Mouse (Mus musculus) ES-E14 (cell line): ENCODE measurements at regions not wholly inside any gene's neighbourhood (a gene's known extent, or its start where the extent isn't known, plus 50 kb on each side); places are given as distances from the start of the nearest gene placed in this dataset.

ENCODE experiments used
- DNase-seq: peaks from one replicate; pipeline ENCODE4 v3.0.0-alpha.2; 2013; ENCODE audit warnings: low read depth, low spot score
- H3K27ac ChIP-seq: 2 replicates; pipeline ENCODE4 v1.5.1; 2012; ENCODE audit warnings: low read depth, mild to moderate bottlenecking, low read length, moderate library complexity, mixed read lengths; ENCODE audit not compliant: poor library complexity, insufficient read depth, severe bottlenecking
- H3K36me3 ChIP-seq: 2 replicates; pipeline ENCODE4 v1.6.1; 2012; ENCODE audit warnings: mild to moderate bottlenecking, low read length, moderate library complexity, mixed read lengths; ENCODE audit not compliant: control insufficient read depth, poor library complexity, insufficient read depth, severe bottlenecking
- H3K4me1 ChIP-seq, 2 experiments: fragments of 150-350 bp in 1 of 2; sonication (generic) in 1 of 2; 2 replicates each; pipeline ENCODE4 v1.6.1; 2012; ENCODE audit warnings: low read length in 2 of 2, mild to moderate bottlenecking in 1 of 2, mixed read lengths in 1 of 2; ENCODE audit not compliant: control insufficient read depth in 2 of 2, insufficient read depth in 2 of 2, poor library complexity in 1 of 2
- H3K4me3 ChIP-seq, 2 experiments: fragments of 150-350 bp in 1 of 2; sonication (generic) in 1 of 2; 2 replicates each; pipeline ENCODE4 v1.5.1; 2012; ENCODE audit warnings: low read length in 2 of 2, low read depth in 1 of 2, mild to moderate bottlenecking in 1 of 2, mixed read lengths in 1 of 2; ENCODE audit not compliant: insufficient read depth in 1 of 2, poor library complexity in 1 of 2, severe bottlenecking in 1 of 2
- H3K9ac ChIP-seq: 2 replicates; pipeline ENCODE4 v1.6.1; 2012; ENCODE audit warnings: low read depth, mild to moderate bottlenecking, low read length, mixed read lengths; ENCODE audit not compliant: poor library complexity, insufficient read depth, severe bottlenecking
- H3K9me3 ChIP-seq: fragments of 150-350 bp; sonication (generic); 2 replicates; pipeline ENCODE4 v1.6.1; 2012; ENCODE audit warnings: low read depth, mild to moderate bottlenecking, low read length; ENCODE audit not compliant: control insufficient read depth, insufficient read depth
- CHD2 ChIP-seq: IDR thresholded peaks from 2 replicates; pipeline ENCODE4 v1.6.1; 2014; ENCODE audit warnings: mild to moderate bottlenecking, low read depth, low read length, inconsistent platforms
- HCFC1 ChIP-seq: IDR thresholded peaks from 2 replicates; pipeline ENCODE4 v1.6.1; 2012; ENCODE audit warnings: low read length, inconsistent platforms, borderline replicate concordance; ENCODE audit not compliant: insufficient read depth
- MAFK ChIP-seq: IDR thresholded peaks from 2 replicates; pipeline ENCODE4 v1.6.1; 2014; ENCODE audit warnings: mild to moderate bottlenecking, low read depth, low read length, inconsistent platforms; ENCODE audit not compliant: insufficient read depth
- ZC3H11A ChIP-seq: IDR thresholded peaks from 2 replicates; pipeline ENCODE4 v1.6.1; 2012; ENCODE audit warnings: low read depth, mild to moderate bottlenecking, inconsistent platforms, low read length, borderline replicate concordance
- ZNF384 ChIP-seq: IDR thresholded peaks from 2 replicates; pipeline ENCODE4 v1.6.1; 2012; ENCODE audit warnings: low read depth, low read length, inconsistent platforms
- in situ Hi-C, 2 experiments: fragments of 600-800 bp; cut with MboI; formaldehyde crosslinking; loops; one replicate each; pipeline ENCODE4 v1.15.1; 2025; ENCODE audit warnings: low sequenced_read_pairs in 2 of 2, inconsistent platforms in 1 of 2; ENCODE audit not compliant: unreplicated experiment in 2 of 2

DNA sequence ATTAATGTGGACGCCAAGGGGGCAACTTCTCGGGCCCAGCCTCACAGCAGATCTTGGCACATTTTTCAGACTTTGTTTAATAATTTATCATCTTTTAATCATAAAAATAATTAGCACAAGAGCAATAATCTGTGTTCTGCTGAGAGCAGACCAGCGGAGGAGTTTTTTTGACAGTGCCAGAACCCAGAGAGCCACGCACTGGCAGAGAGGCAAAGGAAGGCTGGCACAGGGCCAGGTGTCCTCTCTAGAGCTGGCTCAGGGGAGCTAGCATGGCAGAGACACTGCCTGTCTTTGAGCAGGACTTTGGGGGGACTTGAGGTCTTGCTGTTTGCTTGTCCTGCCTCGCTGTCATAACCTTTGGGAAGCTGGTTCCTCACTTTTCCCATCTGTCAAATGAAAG lies 100.9 kb downstream of the 3100002H09Rik start:
- no peak for DNase-seq
- in situ Hi-C loops: no loop called here

GRCm38 (mm10) chr4:124506083-124506647 lies 104.4 kb downstream of the 3100002H09Rik start:
- peaks cover 0 to 5% of the 10 kb centered on the region in 2 experiments; a peak in 2 of 4 replicates for H3K4me1 ChIP-seq
- DNase-seq: no peak
- no peaks in the 10 kb centered on the region for H3K36me3 ChIP-seq
- in situ Hi-C loops: no loop called here
- no peak for TF ChIP-seq HCFC1
- no peak for TF ChIP-seq ZC3H11A
- no peak for TF ChIP-seq CHD2
- TF ChIP-seq ZNF384: no peak
- TF ChIP-seq MAFK: no peak
- no peaks in the 10 kb centered on the region for H3K9me3 ChIP-seq
- H3K4me3 ChIP-seq: no peak overlapping the region
- H3K9ac ChIP-seq: no peak overlapping the region
- H3K27ac ChIP-seq: no peak overlapping the region

More for the DNA sequence above, 100.9 kb downstream of the 3100002H09Rik start:
- no peak overlapping the region for H3K9ac ChIP-seq
- no peaks in the 10 kb centered on the region for H3K9me3 ChIP-seq
- H3K4me1 ChIP-seq: no peaks in the 10 kb centered on the region
- H3K4me3 ChIP-seq: no peak overlapping the region
- H3K36me3 ChIP-seq: no peaks in the 10 kb centered on the region
- TF ChIP-seq ZC3H11A (no peak), ZNF384 (no peak), MAFK (no peak), CHD2 (no peak), HCFC1 (no peak)
- H3K27ac ChIP-seq: no peak overlapping the region

DNA sequence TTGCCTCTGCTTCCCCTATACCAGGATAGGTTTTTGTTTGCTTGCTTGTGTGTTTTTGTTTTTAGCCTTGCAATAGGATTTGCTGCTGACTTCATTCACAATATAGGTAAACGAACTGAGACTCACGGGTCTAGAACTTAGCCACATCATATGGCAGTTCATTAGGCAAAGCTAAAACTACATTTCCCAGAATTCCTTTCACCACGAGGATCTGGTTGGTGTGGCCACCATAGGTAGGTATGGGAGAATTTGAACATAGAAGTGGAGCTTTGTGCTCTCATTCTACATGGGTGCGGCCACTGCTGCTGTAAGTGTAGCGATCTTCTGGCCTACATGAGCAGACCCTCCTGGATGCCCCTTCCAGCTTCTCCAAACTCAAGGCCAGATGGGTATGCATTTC lies 108.8 kb downstream of the 3100002H09Rik start:
- TF ChIP-seq ZNF384: no peak
- TF ChIP-seq MAFK: no peak
- no peak for TF ChIP-seq ZC3H11A
- peak; percentile 86 for TF ChIP-seq HCFC1
- no peak for TF ChIP-seq CHD2
- Histone ChIP-seq H3K36me3 (no peaks in the 10 kb centered on the region), H3K4me3 (no peak overlapping the region), H3K27ac (no peak overlapping the region), H3K9ac (no peak overlapping the region), H3K4me1 (peaks cover 3 to 11% of the 10 kb centered on the region in 2 experiments; a peak in 2 of 4 replicates), H3K9me3 (no peaks in the 10 kb centered on the region)
- no peak for DNase-seq
- in situ Hi-C loops: no loop called here

DNA sequence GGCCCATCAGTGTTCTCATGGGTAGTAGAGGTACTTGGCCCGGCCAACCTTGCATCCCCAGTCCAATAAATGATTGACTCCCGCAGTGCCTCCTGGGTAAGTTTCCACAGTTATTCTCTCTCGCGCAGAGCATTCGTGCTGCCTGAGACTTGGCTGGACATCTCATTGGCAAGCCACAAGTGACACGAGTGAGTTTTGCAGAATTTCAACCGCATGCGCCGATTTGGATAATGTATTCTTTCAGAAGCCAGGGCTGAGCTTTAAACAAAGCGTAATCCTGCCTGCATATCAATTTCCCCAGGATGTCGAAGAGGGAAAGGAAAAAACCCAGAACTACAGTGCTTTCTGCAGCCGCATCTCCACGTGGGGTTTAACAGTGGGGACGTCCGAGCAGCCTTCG lies 112.6 kb downstream of the 3100002H09Rik start:
- no peak overlapping the region for H3K9ac ChIP-seq
- H3K36me3 ChIP-seq: no peaks in the 10 kb centered on the region
- in situ Hi-C loops: no loop called here
- H3K4me3 ChIP-seq: no peak overlapping the region
- H3K27ac ChIP-seq: no peak overlapping the region
- peaks cover 3 to 14% of the 10 kb centered on the region in 2 experiments; a peak in 2 of 4 replicates for H3K4me1 ChIP-seq
- no peaks in the 10 kb centered on the region for H3K9me3 ChIP-seq
- TF ChIP-seq CHD2 (no peak), MAFK (no peak), ZC3H11A (no peak), ZNF384 (no peak), HCFC1 (no peak)
- no peak for DNase-seq
